Mouse (Mus musculus) embryonic facial prominence, embryonic 10.5 days (tissue): ENCODE results near the gene Col4a2. TPM values are rescaled to one million over a fixed set of nuclear protein-coding genes. Genes with fewer than 3 reads are reported as not detected.

ENCODE experiments used
- DNase-seq: peaks from one replicate; pipeline ENCODE4 v3.0.0-alpha.2; 2017; ENCODE audit warnings: low spot score
- H3K27ac ChIP-seq: fragments of 300-500 bp; sonication (generic); replicated peaks from 2 replicates; pipeline ENCODE4 v1.5.1; 2016; ENCODE audit warnings: mild to moderate bottlenecking
- H3K27me3 ChIP-seq: fragments of 300-500 bp; sonication (generic); replicated peaks from 2 replicates; pipeline ENCODE4 v1.6.1; 2016; ENCODE audit warnings: low read depth, mild to moderate bottlenecking; ENCODE audit not compliant: poor library complexity, severe bottlenecking
- H3K36me3 ChIP-seq: fragments of 300-500 bp; sonication (generic); replicated peaks from 2 replicates; pipeline ENCODE4 v1.6.1; 2016; ENCODE audit warnings: mild to moderate bottlenecking, moderate library complexity
- H3K4me1 ChIP-seq: fragments of 300-500 bp; sonication (generic); 2 replicates; pipeline ENCODE4 v1.6.1; 2016
- H3K4me3 ChIP-seq: fragments of 300-500 bp; sonication (generic); 2 replicates; pipeline ENCODE4 v1.5.1; 2016; ENCODE audit warnings: mild to moderate bottlenecking, moderate library complexity
- H3K9me3 ChIP-seq: fragments of 300-500 bp; sonication (generic); 2 replicates; pipeline ENCODE4 v1.6.1; 2016; ENCODE audit warnings: mild to moderate bottlenecking
- WGBS: fragments of 180-500 bp; shearing (Covaris S2); methylation state at CpG from one replicate; pipeline ENCODE4 v1.1.7; 2016; 5-methylcytosine and 5-hydroxymethylcytosine counted together
- polyA plus RNA-seq: library from polyadenylated mRNA; unstranded; fragments of >200 nt; fragmentation: Nextera tagmentation; extraction: Ambion mirVana; gene quantifications from 2 replicates; pipeline ENCODE4 v1.2.1, GENCODE M21; 2016

Gene Col4a2
- polyA plus RNA-seq, 1 experiment from 2014 or later = 54.7 TPM

- Histone ChIP-seq H3K27me3 (peaks cover 14% of the 10 kb centered on the region), H3K9me3 (no peaks in the 10 kb centered on the region), H3K4me1 (peaks cover 37% of the 10 kb centered on the region), H3K36me3 (peaks cover 36% of the 10 kb centered on the region), H3K4me3 (no peak overlapping the region), H3K27ac (no peak overlapping the region)
- WGBS = 44% methylated on average over 8 of the region's 8 CpGs
- DNase-seq = peak; percentile 50
Measured at GRCm38 (mm10) chr8:11450184-11451113, 137.8 kb downstream of the Col4a2 start.

DNA sequence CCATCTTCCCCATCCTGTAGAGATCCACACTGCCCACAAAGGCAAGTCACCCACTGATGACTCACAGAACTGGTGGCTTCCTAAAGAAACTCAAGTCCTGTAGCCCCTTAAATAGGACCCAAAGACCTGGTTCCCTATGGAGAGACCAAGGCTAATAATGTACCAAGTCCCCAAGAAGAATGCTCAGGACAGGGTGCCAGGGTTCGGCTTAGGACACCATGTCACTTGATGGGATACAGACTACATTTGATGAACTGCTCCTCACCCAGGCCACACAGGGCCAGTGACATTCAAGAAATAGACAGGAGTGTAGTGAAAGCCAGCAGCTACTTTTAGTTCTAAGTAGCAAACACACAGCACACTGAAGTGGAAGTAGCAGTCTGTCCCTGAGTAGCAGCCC, 139.5 kb downstream of the Col4a2 start:
- Histone ChIP-seq H3K27me3 (peaks cover 14% of the 10 kb centered on the region), H3K9me3 (no peaks in the 10 kb centered on the region), H3K27ac (no peak overlapping the region), H3K36me3 (peaks cover 20% of the 10 kb centered on the region), H3K4me1 (peaks cover 40% of the 10 kb centered on the region), H3K4me3 (no peak overlapping the region)
- no peak for DNase-seq
- WGBS = 92% methylated on average over 1 of the region's 1 CpGs

- Histone ChIP-seq H3K4me1 (peaks cover 43% of the 10 kb centered on the region), H3K27me3 (peaks cover 14% of the 10 kb centered on the region), H3K36me3 (peaks cover 16% of the 10 kb centered on the region), H3K9me3 (no peaks in the 10 kb centered on the region), H3K27ac (peak overlapping the region; percentile 48), H3K4me3 (no peak overlapping the region)
- DNase-seq = no peak
- WGBS = 56% methylated on average over 3 of the region's 3 CpGs
Measured at GRCm38 (mm10) chr8:11452559-11452958, 140.0 kb downstream of the Col4a2 start.

DNA sequence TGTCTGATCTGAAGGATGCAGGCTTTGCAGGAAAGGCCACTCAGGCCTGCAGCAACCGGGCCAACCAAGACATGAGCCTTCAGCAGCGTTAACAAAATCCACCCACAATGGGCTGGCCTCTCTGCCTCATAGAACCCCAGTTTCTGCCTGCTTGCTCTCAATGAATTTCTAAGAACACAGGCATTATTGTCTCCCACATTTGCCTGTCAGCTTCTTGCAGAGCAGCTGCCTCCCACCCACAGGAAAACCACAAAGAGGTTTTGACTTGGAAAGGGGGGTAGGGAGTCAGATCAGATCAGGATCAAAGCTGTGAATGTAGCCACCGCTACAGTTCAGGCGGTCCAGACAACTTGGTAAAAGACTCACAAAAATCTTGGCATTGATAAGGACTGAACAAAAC, 140.4 kb downstream of the Col4a2 start:
- no peaks in the 10 kb centered on the region for H3K9me3 ChIP-seq
- H3K4me3 ChIP-seq = no peak overlapping the region
- peaks cover 14% of the 10 kb centered on the region for H3K27me3 ChIP-seq
- H3K36me3 ChIP-seq = peaks cover 12% of the 10 kb centered on the region
- 27% methylated on average over 4 of the region's 4 CpGs for whole genome bisulfite sequencing
- peaks cover 47% of the 10 kb centered on the region for H3K4me1 ChIP-seq
- no peak for DNase-seq
- H3K27ac ChIP-seq = peak overlapping the region; percentile 48

DNA sequence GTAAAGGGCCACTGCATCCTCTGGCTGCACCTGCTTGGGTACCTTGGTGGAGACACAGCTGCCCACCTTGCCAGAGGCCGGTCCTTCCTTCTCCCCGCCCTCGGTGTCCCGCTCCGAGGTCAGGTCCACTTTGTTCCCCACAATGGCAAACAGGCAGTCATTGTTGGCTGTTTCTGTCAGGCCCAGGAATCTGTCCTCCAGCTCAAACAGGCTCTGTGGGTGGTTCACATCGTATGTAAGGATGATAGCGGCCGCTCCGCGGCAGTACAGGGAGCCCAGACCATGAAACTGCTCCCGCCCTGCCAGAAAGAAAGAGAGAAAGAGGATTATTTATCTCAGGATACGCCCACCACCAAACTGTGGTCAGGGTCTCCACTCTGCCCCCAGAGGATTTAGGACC, 141.6 kb downstream of the Col4a2 start:
- H3K9me3 ChIP-seq = no peaks in the 10 kb centered on the region
- peak; percentile 21 for DNase-seq
- peak overlapping the region; percentile 5; the same call in 1 of the 2 replicates for H3K27ac ChIP-seq
- H3K36me3 ChIP-seq = no peaks in the 10 kb centered on the region
- 46% methylated on average over 12 of the region's 12 CpGs for WGBS
- peaks cover 14% of the 10 kb centered on the region for H3K27me3 ChIP-seq
- peaks cover 60% of the 10 kb centered on the region for H3K4me1 ChIP-seq
- no peak overlapping the region for H3K4me3 ChIP-seq

DNA sequence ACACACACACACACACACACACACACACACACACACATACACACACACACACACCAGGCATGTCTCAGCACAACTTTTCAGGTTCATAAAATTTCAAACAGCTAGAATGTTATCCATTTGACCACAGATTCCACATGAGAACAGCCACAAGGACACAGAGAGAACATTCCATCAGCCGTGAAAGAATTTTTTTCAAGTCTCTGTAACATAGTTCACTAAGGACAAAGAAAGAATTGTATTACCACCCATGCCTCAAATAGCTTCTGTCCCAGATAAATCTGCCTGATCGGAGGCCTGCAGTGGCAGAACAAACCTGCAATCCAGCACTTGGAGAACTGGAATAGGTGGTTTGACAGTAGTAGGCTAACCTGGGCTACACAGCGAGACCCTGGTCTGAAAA, 144.7 kb downstream of the Col4a2 start:
- Histone ChIP-seq H3K9me3 (no peaks in the 10 kb centered on the region), H3K4me3 (no peak overlapping the region), H3K4me1 (peaks cover 55% of the 10 kb centered on the region), H3K36me3 (no peaks in the 10 kb centered on the region), H3K27me3 (peaks cover 10% of the 10 kb centered on the region), H3K27ac (no peak overlapping the region)
- DNase-seq = no peak
- WGBS = 71% methylated on average over 3 of the region's 3 CpGs

DNA sequence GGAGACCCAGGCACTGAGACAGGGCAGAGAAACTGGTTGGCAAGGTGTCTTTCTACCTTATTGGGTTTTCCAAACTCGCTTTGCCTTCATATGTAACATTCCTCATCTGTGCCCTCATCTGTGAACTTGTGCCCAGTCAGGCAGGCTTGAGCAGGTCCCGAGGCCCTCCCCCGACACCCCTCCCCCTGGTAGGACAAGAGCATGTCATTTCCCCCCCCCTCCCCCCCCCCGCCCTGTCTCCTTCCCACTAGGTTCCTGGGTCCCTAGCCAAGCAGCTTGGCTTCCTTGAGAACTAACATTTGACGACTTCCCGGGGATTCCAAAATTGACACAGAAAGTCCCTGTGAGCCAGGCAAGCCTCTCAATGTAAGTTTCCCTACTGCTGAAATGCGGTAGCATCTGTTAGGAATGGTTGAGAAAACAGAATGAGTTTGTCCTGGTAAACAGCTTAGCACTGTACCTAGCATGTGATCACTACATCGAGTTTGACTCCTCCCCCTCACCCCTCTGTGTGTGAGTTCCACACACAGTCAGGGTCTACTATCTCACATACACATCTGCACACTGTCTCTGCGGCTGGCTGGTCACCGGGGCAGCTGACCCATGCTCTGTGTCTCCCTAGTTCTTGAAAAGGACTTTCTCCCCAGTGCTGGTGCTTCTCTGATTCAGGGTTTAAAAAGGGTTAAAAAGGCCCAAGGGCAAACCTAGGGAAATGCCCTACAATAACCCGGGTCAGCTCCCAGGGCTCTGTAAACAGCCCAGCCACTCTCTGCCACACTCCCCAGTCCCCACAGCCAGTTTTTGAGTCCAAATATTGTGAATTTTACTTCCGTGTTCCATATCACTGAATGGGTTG, 145.6 kb downstream of the Col4a2 start:
- Histone ChIP-seq H3K9me3 (no peaks in the 10 kb centered on the region), H3K4me3 (0 out of 2 replicates have a peak overlapping the region, but pooled peaks have one; percentile 13), H3K4me1 (peaks cover 47% of the 10 kb centered on the region), H3K27ac (peak overlapping the region; percentile 67), H3K27me3 (peaks cover 10% of the 10 kb centered on the region; the same call in 1 of the 2 replicates), H3K36me3 (no peaks in the 10 kb centered on the region)
- 34% methylated on average over 12 of the region's 12 CpGs for WGBS
- no peak for DNase-seq

DNA sequence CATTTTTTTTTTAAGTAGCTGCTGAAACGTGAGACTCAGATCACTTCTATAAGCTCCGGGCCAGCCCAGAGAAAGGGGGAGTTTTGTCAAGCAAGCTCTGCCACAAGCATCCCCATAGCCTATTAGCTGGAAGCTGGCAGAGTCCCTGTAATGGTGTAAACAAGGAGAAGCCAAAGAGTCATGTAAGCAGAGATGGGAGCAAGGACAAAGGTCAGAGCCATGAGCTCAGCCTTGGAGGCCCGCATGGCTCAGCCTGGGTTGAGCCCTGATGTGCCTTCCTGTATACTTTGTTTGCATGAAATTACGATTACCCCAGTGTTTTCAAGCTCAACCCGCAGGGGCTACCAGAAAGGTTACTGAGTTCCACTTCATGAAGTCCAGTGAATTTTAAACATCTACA, 146.4 kb downstream of the Col4a2 start:
- DNase-seq = peak; percentile 61
- Histone ChIP-seq H3K9me3 (no peaks in the 10 kb centered on the region), H3K36me3 (no peaks in the 10 kb centered on the region), H3K4me1 (peaks cover 39% of the 10 kb centered on the region), H3K27me3 (peaks cover 5% of the 10 kb centered on the region; the same call in 1 of the 2 replicates), H3K27ac (peak overlapping the region; percentile 65), H3K4me3 (no peak overlapping the region)
- 23% methylated on average over 5 of the region's 5 CpGs for WGBS

DNA sequence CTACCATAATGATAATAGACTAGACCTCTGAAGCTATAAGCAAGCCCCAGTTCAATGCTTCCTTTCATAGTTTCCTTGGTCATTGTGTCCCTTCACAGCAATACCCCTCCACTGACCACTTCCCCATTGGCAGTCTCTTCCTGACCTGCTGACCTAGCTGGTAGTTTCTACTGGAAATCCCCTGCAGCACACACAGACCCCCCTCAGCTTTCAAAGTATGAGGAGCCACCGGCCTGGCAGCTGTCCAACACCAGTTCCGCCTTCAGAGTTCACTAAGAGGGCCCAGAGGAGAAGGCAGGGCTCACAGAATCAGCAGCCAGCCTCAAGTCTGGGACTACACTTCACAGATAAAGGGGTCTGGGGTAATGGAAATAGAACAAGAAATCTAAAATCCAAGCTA, 148.3 kb downstream of the Col4a2 start:
- DNase-seq = no peak
- no peak overlapping the region for H3K27ac ChIP-seq
- 45% methylated on average over 2 of the region's 2 CpGs for WGBS
- no peaks in the 10 kb centered on the region for H3K36me3 ChIP-seq
- peaks cover 33% of the 10 kb centered on the region for H3K4me1 ChIP-seq
- H3K27me3 ChIP-seq = no peaks in the 10 kb centered on the region
- H3K9me3 ChIP-seq = no peaks in the 10 kb centered on the region
- no peak overlapping the region for H3K4me3 ChIP-seq

DNA sequence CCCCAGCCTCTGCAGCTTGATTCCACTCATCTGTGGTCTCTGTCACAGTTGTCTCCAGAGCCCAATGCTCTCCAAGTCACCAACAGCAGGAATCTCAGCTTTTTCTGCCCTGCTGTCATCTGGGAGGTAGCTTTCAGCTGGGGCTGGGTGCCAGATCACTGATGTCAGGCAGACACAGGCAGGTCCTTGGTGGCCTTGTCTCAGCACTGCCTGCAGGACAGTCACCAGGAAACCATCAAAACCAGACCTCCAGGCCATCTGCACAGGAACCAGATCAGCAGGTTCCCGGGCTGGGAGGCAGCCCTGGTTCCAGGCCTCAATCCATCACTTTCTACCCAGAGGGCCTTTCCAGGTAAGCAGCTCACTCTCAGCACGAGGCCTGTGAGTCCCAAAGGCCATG, 149.2 kb downstream of the Col4a2 start:
- DNase-seq = no peak

GRCm38 (mm10) chr8:11462641-11463040, 150.0 kb downstream of the Col4a2 start:
- no peaks in the 10 kb centered on the region for H3K36me3 ChIP-seq
- no peaks in the 10 kb centered on the region for H3K27me3 ChIP-seq
- H3K27ac ChIP-seq = no peak overlapping the region
- H3K9me3 ChIP-seq = no peaks in the 10 kb centered on the region
- WGBS = 88% methylated on average over 4 of the region's 4 CpGs
- peaks cover 29% of the 10 kb centered on the region for H3K4me1 ChIP-seq
- no peak overlapping the region for H3K4me3 ChIP-seq
- no peak for DNase-seq

More for the DNA sequence above, 149.2 kb downstream of the Col4a2 start:
- no peak overlapping the region for H3K27ac ChIP-seq
- WGBS = 62% methylated on average over 2 of the region's 2 CpGs
- H3K9me3 ChIP-seq = no peaks in the 10 kb centered on the region
- H3K4me1 ChIP-seq = peaks cover 36% of the 10 kb centered on the region
- H3K4me3 ChIP-seq = no peak overlapping the region
- no peaks in the 10 kb centered on the region for H3K36me3 ChIP-seq
- no peaks in the 10 kb centered on the region for H3K27me3 ChIP-seq

- WGBS = 92% methylated on average over 2 of the region's 2 CpGs
- no peak for DNase-seq
- H3K9me3 ChIP-seq = no peaks in the 10 kb centered on the region
Measured at GRCm38 (mm10) chr8:11463541-11463888, 150.9 kb downstream of the Col4a2 start.

More at GRCm38 (mm10) chr8:11463541-11463888, 150.9 kb downstream of the Col4a2 start:
- H3K36me3 ChIP-seq = no peaks in the 10 kb centered on the region
- no peak overlapping the region for H3K4me3 ChIP-seq
- peaks cover 20% of the 10 kb centered on the region for H3K4me1 ChIP-seq
- H3K27ac ChIP-seq = no peak overlapping the region
- H3K27me3 ChIP-seq = no peaks in the 10 kb centered on the region
